Mouse (Mus musculus): ENCODE measurements at regions not wholly inside any gene's neighbourhood (a gene's known extent, or its start where the extent isn't known, plus 50 kb on each side); places are given as distances from the start of the nearest gene placed in this dataset.

DNA sequence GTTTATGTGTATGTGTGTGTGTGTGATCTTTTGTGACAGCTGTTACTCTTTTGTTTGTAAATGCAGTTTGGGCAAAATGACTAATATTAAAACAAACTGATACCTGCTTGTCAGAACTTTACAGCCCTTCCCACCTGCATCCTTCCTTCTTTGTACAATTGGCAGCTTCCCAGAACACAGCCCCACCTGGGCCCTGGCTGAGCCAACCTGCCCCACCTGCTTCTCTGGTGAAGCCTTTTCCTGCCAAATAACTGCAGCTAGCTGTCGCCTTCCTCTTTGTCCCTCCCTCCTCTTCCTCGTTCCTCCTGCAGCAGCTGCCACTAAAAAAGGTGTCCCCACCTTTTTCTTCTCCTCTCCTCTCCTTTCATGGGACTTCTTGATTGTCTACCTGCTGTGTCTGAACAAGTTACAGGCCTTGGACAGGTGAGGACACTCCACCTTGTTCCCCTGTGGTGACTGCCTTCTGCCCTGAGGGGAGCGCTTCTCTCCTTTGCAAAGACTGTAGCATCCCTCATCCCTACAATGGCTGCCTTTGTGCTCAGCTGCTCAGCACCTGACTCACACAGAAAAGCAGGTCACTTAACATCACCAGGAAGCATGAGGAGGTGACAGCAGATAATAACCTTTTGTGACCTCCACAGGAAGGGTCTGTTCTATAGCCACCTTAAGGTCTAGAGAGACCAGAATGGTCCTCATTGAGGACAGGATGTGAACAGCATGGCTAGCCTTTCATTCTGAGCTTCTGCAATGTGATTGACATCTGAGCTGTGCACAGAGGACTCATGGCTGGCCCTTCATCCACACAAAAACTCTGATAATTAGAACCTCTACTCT lies 295.2 kb downstream of the Epha4 start:
- Histone ChIP-seq H3K4me3 (no peak overlapping the region), H3K9ac (no peak overlapping the region), H3K27ac (no peak overlapping the region), H3K4me1 (replicated peaks) (no peaks in the 10 kb centered on the region), H3K9me3 (replicated peaks) (no peaks in the 10 kb centered on the region), H3K4me2 (no peak overlapping the region), H3K36me3 (no peaks in the 10 kb centered on the region), H3K27me3 (no peaks in the 10 kb centered on the region)
- no peak for ATAC-seq (replicated peaks; ENCODE audit: insufficient number of reproducible peaks, insufficient read depth, low FRiP score, low read depth)
- 79% methylated on average over 3 of the region's 3 CpGs for WGBS

- 79% methylated on average over 1 of the region's 1 CpGs for WGBS
- H3K4me2 ChIP-seq, result no peak overlapping the region
- ATAC-seq (replicated peaks; ENCODE audit: insufficient number of reproducible peaks, insufficient read depth, low FRiP score, low read depth), result no peak
- no peaks in the 10 kb centered on the region for H3K36me3 ChIP-seq
- no peak overlapping the region for H3K9ac ChIP-seq
- no peaks in the 10 kb centered on the region for H3K9me3 ChIP-seq (replicated peaks)
- no peaks in the 10 kb centered on the region for H3K4me1 ChIP-seq (replicated peaks)
- no peak overlapping the region for H3K4me3 ChIP-seq
- H3K27me3 ChIP-seq, result no peaks in the 10 kb centered on the region
- H3K27ac ChIP-seq, result no peak overlapping the region
Measured at GRCm38 (mm10) chr1:77220322-77220590, 294.6 kb downstream of the Epha4 start.

- H3K9ac ChIP-seq, result no peak overlapping the region
- no peak overlapping the region for H3K27ac ChIP-seq
- no peaks in the 10 kb centered on the region for H3K27me3 ChIP-seq
- WGBS, result 55% methylated on average over 6 of the region's 6 CpGs
- no peaks in the 10 kb centered on the region for H3K4me1 ChIP-seq (replicated peaks)
- H3K9me3 ChIP-seq (replicated peaks), result no peaks in the 10 kb centered on the region
- H3K4me2 ChIP-seq, result no peak overlapping the region
- no peak overlapping the region for H3K4me3 ChIP-seq
- H3K36me3 ChIP-seq, result no peaks in the 10 kb centered on the region
- ATAC-seq (replicated peaks; ENCODE audit: insufficient number of reproducible peaks, insufficient read depth, low FRiP score, low read depth), result no peak
Measured at GRCm38 (mm10) chr1:77220783-77221182, 294.1 kb downstream of the Epha4 start.

- 75% methylated on average over 2 of the region's 2 CpGs for WGBS
- H3K9ac ChIP-seq, result no peak overlapping the region
- H3K27ac ChIP-seq, result no peak overlapping the region
- no peaks in the 10 kb centered on the region for H3K9me3 ChIP-seq (replicated peaks)
- H3K4me3 ChIP-seq, result no peak overlapping the region
- no peaks in the 10 kb centered on the region for H3K27me3 ChIP-seq
- no peak for ATAC-seq (replicated peaks; ENCODE audit: insufficient number of reproducible peaks, insufficient read depth, low FRiP score, low read depth)
- H3K4me2 ChIP-seq, result no peak overlapping the region
- peaks cover 4% of the 10 kb centered on the region for H3K4me1 ChIP-seq (replicated peaks)
- no peaks in the 10 kb centered on the region for H3K36me3 ChIP-seq
Measured at GRCm38 (mm10) chr1:77221900-77222299, 293.0 kb downstream of the Epha4 start.

GRCm38 (mm10) chr1:77226546-77226945 lies 288.3 kb downstream of the Epha4 start:
- no peaks in the 10 kb centered on the region for H3K27me3 ChIP-seq
- H3K36me3 ChIP-seq, result no peaks in the 10 kb centered on the region
- H3K9me3 ChIP-seq (replicated peaks), result no peaks in the 10 kb centered on the region
- H3K4me1 ChIP-seq (replicated peaks), result peaks cover 10% of the 10 kb centered on the region
- WGBS, result 34% methylated on average over 4 of the region's 4 CpGs
- peak overlapping the region; percentile 33 for H3K4me2 ChIP-seq
- H3K4me3 ChIP-seq, result no peak overlapping the region
- H3K9ac ChIP-seq, result no peak overlapping the region
- ATAC-seq (replicated peaks; ENCODE audit: insufficient number of reproducible peaks, insufficient read depth, low FRiP score, low read depth), result no peak
- H3K27ac ChIP-seq, result peak overlapping the region; percentile 43; the same call in 1 of the 2 replicates

GRCm38 (mm10) chr1:77226991-77227515 lies 287.8 kb downstream of the Epha4 start:
- no peaks in the 10 kb centered on the region for H3K9me3 ChIP-seq (replicated peaks)
- peak overlapping the region; percentile 33 for H3K4me2 ChIP-seq
- H3K9ac ChIP-seq, result no peak overlapping the region
- H3K27me3 ChIP-seq, result no peaks in the 10 kb centered on the region
- H3K27ac ChIP-seq, result peak overlapping the region; percentile 43; the same call in 1 of the 2 replicates
- no peak overlapping the region for H3K4me3 ChIP-seq
- WGBS, result 10% methylated on average over 12 of the region's 12 CpGs
- no peak for ATAC-seq (replicated peaks; ENCODE audit: insufficient number of reproducible peaks, insufficient read depth, low FRiP score, low read depth)
- peaks cover 10% of the 10 kb centered on the region for H3K4me1 ChIP-seq (replicated peaks)
- no peaks in the 10 kb centered on the region for H3K36me3 ChIP-seq

DNA sequence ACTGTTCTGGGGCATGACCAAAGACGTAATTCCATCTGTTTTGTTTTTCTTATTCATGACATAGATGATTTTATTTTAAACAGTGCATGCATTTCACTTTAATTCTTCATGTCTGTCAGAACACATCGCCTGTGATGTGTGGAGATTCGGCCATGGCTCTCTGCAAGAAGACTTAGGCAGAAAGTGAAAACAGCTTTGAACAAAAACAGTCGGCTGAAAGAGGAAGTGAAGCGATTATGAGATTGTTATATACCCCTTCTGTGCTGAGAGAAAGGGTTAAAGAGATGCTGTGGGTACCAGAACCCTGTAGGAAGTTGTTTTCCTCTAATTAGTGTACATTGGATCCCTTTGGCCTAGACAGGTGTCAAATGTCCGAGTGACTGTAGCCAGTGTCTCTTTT lies 287.1 kb downstream of the Epha4 start:
- no peaks in the 10 kb centered on the region for H3K27me3 ChIP-seq
- H3K9me3 ChIP-seq (replicated peaks), result no peaks in the 10 kb centered on the region
- H3K4me1 ChIP-seq (replicated peaks), result peaks cover 10% of the 10 kb centered on the region
- H3K4me2 ChIP-seq, result no peak overlapping the region
- 55% methylated on average over 6 of the region's 6 CpGs for WGBS
- H3K36me3 ChIP-seq, result no peaks in the 10 kb centered on the region
- H3K9ac ChIP-seq, result no peak overlapping the region
- H3K4me3 ChIP-seq, result no peak overlapping the region
- H3K27ac ChIP-seq, result no peak overlapping the region
- ATAC-seq (replicated peaks; ENCODE audit: insufficient number of reproducible peaks, insufficient read depth, low FRiP score, low read depth), result no peak

DNA sequence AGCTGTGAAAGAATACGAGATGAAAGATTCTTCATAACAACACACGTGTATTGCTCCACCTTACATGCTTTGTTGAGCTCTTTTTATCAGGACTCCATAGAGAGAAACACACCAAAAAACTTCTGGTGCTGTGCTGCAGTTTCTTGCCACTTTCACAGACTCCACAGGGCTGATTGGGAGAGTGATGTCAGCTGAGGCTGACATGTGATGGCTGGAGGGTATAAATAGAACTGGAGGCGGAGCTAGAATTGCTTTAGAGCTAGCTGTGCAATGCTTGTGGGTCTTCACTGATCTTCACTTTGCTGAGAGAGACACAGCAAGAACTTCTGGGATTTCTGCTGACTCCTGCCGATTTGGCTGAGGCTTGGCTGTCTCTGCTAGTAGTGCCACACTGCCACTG lies 285.3 kb downstream of the Epha4 start:
- peaks cover 10% of the 10 kb centered on the region for H3K4me1 ChIP-seq (replicated peaks)
- H3K36me3 ChIP-seq, result no peaks in the 10 kb centered on the region
- no peak overlapping the region for H3K4me3 ChIP-seq
- H3K4me2 ChIP-seq, result no peak overlapping the region
- 71% methylated on average over 4 of the region's 4 CpGs for WGBS
- no peaks in the 10 kb centered on the region for H3K27me3 ChIP-seq
- no peak; the same call in 1 of the 2 replicates for ATAC-seq (replicated peaks; ENCODE audit: insufficient number of reproducible peaks, insufficient read depth, low FRiP score, low read depth)
- no peak overlapping the region for H3K27ac ChIP-seq
- H3K9ac ChIP-seq, result no peak overlapping the region
- no peaks in the 10 kb centered on the region for H3K9me3 ChIP-seq (replicated peaks)

DNA sequence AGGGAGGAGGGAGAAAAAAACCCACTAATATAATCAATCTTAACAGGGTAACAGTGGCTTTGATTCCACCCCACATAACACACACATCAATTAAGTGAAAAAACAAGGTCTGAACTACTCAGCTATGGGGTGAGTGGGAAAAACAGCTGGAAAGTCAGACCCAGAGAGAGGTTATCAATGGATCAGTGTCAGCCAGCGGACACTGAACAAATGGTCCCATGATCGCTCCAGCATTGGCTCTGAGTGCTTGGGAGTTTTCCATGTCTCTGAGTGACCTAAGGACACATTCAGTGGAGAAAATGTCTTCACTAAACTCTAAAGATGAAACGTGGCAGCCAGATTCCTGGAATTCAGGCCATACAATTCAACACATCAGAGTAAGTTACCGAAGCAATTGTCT lies 281.9 kb downstream of the Epha4 start:
- Histone ChIP-seq H3K4me3 (no peak overlapping the region), H3K9me3 (replicated peaks) (no peaks in the 10 kb centered on the region), H3K9ac (no peak overlapping the region), H3K27ac (no peak overlapping the region), H3K36me3 (no peaks in the 10 kb centered on the region), H3K4me1 (replicated peaks) (no peaks in the 10 kb centered on the region), H3K4me2 (no peak overlapping the region), H3K27me3 (no peaks in the 10 kb centered on the region)
- no peak for ATAC-seq (replicated peaks; ENCODE audit: insufficient number of reproducible peaks, insufficient read depth, low FRiP score, low read depth)
- WGBS, result 50% methylated on average over 4 of the region's 4 CpGs

- Histone ChIP-seq H3K36me3 (no peaks in the 10 kb centered on the region), H3K4me3 (no peak overlapping the region), H3K4me1 (replicated peaks) (peaks cover 10% of the 10 kb centered on the region; the same call in 1 of the 2 replicates), H3K4me2 (no peak overlapping the region; the same call in 1 of the 2 replicates), H3K27me3 (no peaks in the 10 kb centered on the region), H3K9me3 (replicated peaks) (no peaks in the 10 kb centered on the region), H3K9ac (no peak overlapping the region), H3K27ac (no peak overlapping the region)
- WGBS, result 4% methylated on average over 2 of the region's 2 CpGs
- no peak for ATAC-seq (replicated peaks; ENCODE audit: insufficient number of reproducible peaks, insufficient read depth, low FRiP score, low read depth)
Measured at GRCm38 (mm10) chr1:77244642-77245041, 270.2 kb downstream of the Epha4 start.

- 87% methylated on average over 3 of the region's 3 CpGs for WGBS
- no peak overlapping the region for H3K4me3 ChIP-seq
- no peaks in the 10 kb centered on the region for H3K27me3 ChIP-seq
- no peak overlapping the region for H3K4me2 ChIP-seq
- ATAC-seq (replicated peaks; ENCODE audit: insufficient number of reproducible peaks, insufficient read depth, low FRiP score, low read depth), result no peak
- H3K27ac ChIP-seq, result no peak overlapping the region
- H3K9ac ChIP-seq, result no peak overlapping the region
- H3K9me3 ChIP-seq (replicated peaks), result no peaks in the 10 kb centered on the region
- no peaks in the 10 kb centered on the region for H3K36me3 ChIP-seq
- H3K4me1 ChIP-seq (replicated peaks), result peaks cover 10% of the 10 kb centered on the region; the same call in 1 of the 2 replicates
Measured at GRCm38 (mm10) chr1:77246047-77246446, 268.8 kb downstream of the Epha4 start.

DNA sequence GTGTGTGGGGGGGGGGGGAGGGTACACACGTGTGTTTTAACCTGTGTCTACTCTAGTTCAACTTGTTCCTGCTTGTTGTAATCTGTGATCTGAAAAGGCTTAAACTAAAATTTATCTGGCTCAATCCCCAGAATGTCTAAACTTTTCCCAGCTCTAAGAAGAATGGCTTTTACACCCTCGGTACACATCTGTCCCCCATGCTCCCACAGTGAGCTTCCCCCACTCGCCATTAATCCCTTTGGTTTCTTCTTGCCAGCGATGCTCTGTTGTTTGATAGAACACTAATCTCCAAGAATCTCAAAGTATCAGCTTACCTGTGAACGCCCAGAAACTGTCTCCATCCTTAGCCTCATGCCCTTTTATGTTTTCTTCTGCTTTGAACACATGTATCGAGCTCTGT lies 260.6 kb downstream of the Epha4 start:
- WGBS, result 78% methylated on average over 6 of the region's 6 CpGs
- Histone ChIP-seq H3K9ac (no peak overlapping the region), H3K27ac (no peak overlapping the region)

More for the DNA sequence above, 260.6 kb downstream of the Epha4 start:
- H3K27me3 ChIP-seq, result no peaks in the 10 kb centered on the region
- no peak overlapping the region for H3K4me2 ChIP-seq
- H3K9me3 ChIP-seq (replicated peaks), result no peaks in the 10 kb centered on the region
- H3K4me1 ChIP-seq (replicated peaks), result no peaks in the 10 kb centered on the region
- no peaks in the 10 kb centered on the region for H3K36me3 ChIP-seq
- no peak overlapping the region for H3K4me3 ChIP-seq
- no peak for ATAC-seq (replicated peaks; ENCODE audit: insufficient number of reproducible peaks, insufficient read depth, low FRiP score, low read depth)
